Mouse (Mus musculus) heart, postnatal 4 days (tissue): ENCODE measurements around the gene Gltp. TPM values are rescaled to one million over a fixed set of nuclear protein-coding genes. Genes with fewer than 3 reads are reported as not detected.
A peak's percentile ranks its signal among the peaks of the same experiment; 100 is the strongest.

Source experiments
- DNase-seq: peaks from one replicate; pipeline ENCODE4 v3.0.0; 2021
- total RNA-seq, 2 experiments: library from RNA; stranded (reverse); gene quantifications; 2 replicates each; pipeline ENCODE4 v1.2.3; 2021

Gene Gltp
- total RNA-seq, 2 experiments from 2014 or later: 24.4 to 26.8 TPM

- peak; percentile 43 for DNase-seq
These were observed 32.5 kb downstream of the Gltp start, which contains the start of gene Trpv4 for GRCm38 (mm10) chr5:114658255-114658654. TSS of gene Trpv4 (minus strand) at chr5:114658421.

DNA sequence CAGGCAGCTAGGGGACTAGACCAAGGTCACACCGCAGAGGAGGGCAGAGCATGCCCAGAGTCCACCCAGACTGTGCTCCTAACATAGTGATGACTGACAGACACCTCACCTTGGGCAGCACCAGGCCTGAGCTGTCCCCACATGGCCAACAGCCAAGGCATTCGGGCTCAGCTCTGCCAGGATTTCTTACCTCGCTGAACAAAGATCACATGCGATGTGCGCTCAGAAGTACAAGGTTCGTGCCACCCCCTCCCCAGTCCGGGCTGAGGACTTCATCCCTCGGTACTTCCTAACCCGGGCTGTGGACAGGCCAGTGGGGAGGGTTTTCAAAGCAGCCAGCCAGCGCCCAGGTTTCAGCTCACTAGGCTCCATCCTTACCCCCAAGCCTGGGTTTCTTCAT, 33.4 kb downstream of the Gltp start:
- no peak for DNase-seq

- no peak for DNase-seq
These were observed 34.5 kb downstream of the Gltp start for GRCm38 (mm10) chr5:114656305-114656704.

GRCm38 (mm10) chr5:114655721-114656120, 35.1 kb downstream of the Gltp start:
- DNase-seq: no peak

DNA sequence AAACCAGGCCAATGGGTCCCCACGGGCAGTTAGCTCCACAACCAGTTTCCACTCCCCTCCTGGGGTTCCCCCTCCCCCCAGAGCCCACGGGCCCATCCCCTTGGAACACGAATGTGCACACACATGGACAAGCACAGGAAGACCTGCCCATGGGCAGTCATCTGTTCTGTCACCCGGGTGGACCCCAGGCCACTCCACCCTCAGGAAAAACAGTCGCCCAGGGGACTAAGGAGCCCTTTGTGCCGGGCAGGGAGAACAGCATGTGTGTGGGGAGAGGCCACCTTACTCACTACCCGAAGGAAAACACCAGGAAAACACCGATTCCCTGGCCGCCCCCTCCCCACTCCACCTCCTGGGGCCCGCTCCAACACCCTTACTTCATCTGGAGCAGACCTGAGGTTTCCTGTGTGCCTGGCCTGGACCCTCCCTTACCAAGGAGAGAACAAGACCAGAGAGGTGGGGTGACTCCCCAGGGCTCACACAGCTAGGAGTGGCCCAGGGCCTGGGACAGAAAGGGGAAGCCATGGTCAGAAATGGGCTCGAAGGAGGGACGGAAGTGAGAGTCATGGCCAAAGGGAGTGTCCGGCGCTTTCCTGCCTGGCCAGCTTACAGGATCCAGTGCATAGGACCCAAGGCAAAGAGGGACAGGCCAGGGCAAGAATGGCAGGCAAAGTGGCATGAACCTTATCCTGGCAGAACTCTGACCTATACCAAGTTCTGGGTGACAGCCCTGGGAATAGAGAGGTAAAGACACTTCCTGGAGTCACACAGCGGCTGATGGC, 36.9 kb downstream of the Gltp start:
- peak; percentile 36 for DNase-seq

DNA sequence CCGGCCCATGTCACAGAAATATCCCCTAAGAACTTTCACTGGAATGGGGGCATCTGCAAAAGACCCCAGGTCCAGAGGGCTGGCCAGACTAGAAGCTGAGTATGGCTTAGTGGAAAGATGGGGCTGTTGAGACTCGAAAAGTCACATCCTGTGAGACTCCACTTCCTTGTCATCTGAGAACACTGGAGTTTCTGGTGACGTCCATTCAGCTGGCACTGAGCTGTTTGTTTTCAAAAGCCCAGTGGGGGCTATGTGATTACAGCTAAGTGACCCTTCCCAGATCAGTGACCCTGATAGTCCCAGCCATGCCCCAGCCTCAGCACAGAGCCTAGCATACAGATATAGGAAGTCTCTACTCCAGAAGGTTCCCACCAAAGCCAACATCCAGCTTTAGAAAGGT, 39.3 kb downstream of the Gltp start:
- DNase-seq: no peak

DNA sequence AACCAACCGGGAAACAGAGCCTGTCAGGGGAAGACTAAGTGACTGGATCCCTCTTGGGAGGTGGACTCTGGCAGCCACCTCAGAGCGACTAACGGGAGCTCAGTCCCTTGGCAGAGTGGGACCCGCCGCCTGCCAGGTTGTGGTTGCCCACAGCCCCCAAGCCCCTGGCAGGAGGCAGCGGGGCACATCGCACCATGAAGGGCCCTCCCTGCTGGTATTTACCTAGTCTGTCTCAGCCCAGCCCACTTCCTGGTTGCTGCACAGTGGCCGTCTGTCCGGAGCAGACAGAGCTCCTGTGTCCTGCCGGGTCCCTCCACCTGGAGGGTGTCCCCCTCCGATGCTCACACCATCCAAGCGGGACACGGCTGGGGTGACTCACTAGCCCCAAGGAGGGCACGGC, 39.8 kb downstream of the Gltp start:
- DNase-seq: no peak

- peak; percentile 29 for DNase-seq
These were observed 42.0 kb downstream of the Gltp start for GRCm38 (mm10) chr5:114648728-114649311.

GRCm38 (mm10) chr5:114647211-114647974, 43.4 kb downstream of the Gltp start:
- peak; percentile 40 for DNase-seq

- DNase-seq: no peak
These were observed 44.9 kb downstream of the Gltp start for GRCm38 (mm10) chr5:114645916-114646315.

DNA sequence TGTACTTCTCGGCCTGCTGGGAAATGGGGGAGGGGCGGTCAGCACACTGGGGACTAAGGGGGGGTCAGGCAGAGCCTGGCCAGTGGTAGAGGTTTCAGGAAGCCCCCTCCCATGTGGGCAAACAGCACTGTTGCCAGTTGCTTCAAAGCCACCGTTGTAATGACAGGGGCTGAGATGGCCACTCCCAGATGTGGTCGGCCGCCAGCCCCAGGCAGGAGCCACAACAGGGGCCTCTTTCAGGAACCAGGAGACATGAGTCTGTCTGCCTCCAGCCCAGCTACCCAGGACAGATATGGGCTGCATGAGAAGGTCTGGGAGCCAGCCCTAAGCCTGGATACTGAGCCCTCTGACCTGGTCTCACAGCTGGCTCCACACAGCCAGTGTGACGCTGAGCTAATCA, 45.9 kb downstream of the Gltp start:
- no peak for DNase-seq

DNA sequence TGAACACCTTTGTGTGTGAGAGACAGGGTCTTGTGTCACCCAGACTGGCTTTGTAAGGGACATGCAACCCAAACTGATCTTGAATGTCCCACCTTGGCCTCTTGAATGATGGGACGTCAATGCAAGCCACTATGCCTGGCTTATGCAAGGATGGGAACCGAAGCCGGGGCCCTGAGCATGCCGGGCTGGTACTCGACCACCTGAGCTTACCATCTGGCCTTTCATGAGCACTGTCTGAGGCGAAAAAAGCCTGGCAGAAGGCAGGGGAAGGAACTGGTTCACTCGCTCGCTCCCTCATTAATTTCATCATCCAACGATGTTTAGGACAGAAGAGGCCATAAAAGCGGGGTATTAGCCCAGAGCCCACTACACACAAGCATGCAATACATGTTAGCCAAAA, 50.0 kb downstream of the Gltp start:
- no peak for DNase-seq

- no peak for DNase-seq
These were observed 51.2 kb downstream of the Gltp start for GRCm38 (mm10) chr5:114639645-114639957.

DNA sequence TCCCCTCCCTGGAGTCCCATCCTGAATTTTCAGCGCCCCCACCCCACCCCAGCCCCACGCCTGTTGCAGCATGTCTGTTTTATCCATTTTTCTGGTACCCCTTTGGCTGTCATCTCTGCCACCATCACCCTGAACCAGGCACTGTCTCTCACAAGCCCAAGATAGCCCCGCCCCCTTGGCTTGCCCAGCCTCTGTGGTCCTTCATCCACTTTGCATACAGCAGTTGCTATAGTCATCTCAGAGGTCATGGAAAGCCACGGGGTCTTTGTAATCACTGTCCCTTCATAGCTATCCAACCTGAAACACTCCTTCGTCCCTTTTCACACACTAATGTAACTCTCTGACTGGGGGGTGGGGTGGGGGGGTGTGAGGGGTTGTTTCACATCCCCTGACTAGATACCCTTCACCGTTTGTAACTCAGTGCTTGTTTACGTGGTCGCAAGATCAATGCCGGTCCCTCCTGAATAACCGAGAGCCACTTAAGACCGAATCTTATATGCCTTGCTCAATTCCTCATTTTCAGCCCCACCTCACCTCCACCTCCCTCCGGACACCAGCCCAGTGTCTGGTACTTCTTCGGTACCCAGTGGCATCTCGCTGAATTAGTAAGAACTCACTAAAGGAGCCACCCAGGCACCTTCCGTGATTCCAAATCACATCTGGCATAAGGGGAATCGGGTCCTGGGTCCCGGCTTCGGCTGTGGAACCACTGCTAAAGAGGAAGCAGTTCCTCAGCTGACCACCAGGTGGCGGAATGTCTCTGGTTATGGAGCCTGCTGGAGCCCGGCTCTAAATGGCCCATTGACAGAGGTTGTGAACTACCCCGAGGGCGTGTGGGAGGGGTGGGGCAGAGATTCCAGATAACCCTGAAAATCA, 51.8 kb downstream of the Gltp start:
- DNase-seq: peak; percentile 92

GRCm38 (mm10) chr5:114636091-114636490, 54.7 kb downstream of the Gltp start:
- DNase-seq: no peak

DNA sequence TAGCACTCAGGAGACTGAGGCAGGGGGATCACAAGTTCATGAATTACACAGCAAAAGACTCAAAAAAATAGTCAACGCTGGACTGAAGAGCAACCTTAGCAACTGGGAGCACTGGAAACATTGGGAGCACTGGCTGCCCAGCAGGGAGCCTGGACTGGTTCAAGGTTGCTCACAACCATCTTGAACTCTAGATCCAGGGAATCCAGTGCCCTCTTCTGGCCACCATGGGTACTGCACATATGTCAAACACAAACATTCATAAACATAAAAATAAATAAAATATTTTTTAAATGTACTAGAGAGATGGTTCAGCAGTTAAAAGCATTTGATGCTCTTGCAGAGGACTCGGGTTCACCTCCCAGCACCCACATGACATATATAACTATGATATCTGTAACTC, 59.4 kb downstream of the Gltp start:
- DNase-seq: no peak

- peak; percentile 79 for DNase-seq
These were observed 65.2 kb downstream of the Gltp start for GRCm38 (mm10) chr5:114625590-114625989.

GRCm38 (mm10) chr5:114620305-114620704, 70.5 kb downstream of the Gltp start:
- DNase-seq: no peak
